Mouse (Mus musculus) heart, embryonic 11.5 days (tissue): Measurements from ENCODE around the gene Mif. TPM values are rescaled to one million over a fixed set of nuclear protein-coding genes. Genes with fewer than 3 reads are reported as not detected.

ENCODE experiments used
- ATAC-seq: fragments of 200-750 bp; cut with Nextera tagmentation; replicated peaks from 2 replicates; pipeline ENCODE4 v1.8.0; 2017; ENCODE audit warnings: moderate library complexity; ENCODE audit not compliant: insufficient number of reproducible peaks, low FRiP score, low TSS enrichment
- H3K27ac ChIP-seq: fragments of 300-500 bp; sonication (generic); 2 replicates; pipeline ENCODE4 v1.5.1; 2014; ENCODE audit warnings: mild to moderate bottlenecking, low read depth, low read length
- H3K27me3 ChIP-seq: fragments of 300-500 bp; sonication (generic); 2 replicates; pipeline ENCODE4 v1.6.1; 2014; ENCODE audit warnings: mild to moderate bottlenecking, low read length, mixed read lengths; ENCODE audit not compliant: control insufficient read depth, insufficient read depth
- H3K36me3 ChIP-seq: fragments of 300-500 bp; sonication (generic); 2 replicates; pipeline ENCODE4 v1.6.1; 2014; ENCODE audit warnings: mild to moderate bottlenecking, low read length, moderate library complexity, mixed read lengths; ENCODE audit not compliant: control insufficient read depth, insufficient read depth
- H3K4me1 ChIP-seq: fragments of 300-500 bp; sonication (generic); 2 replicates; pipeline ENCODE4 v1.6.1; 2014; ENCODE audit warnings: low read length; ENCODE audit not compliant: control insufficient read depth, insufficient read depth
- H3K4me2 ChIP-seq: fragments of 300-500 bp; sonication (generic); 2 replicates; pipeline ENCODE4 v1.6.1; 2014; ENCODE audit warnings: mild to moderate bottlenecking, moderate library complexity
- H3K4me3 ChIP-seq: fragments of 300-500 bp; sonication (generic); 2 replicates; pipeline ENCODE4 v1.5.1; 2014; ENCODE audit warnings: low read depth, low read length
- H3K9ac ChIP-seq: fragments of 300-500 bp; sonication (generic); 2 replicates; pipeline ENCODE4 v1.6.1; 2014; ENCODE audit warnings: mild to moderate bottlenecking, low read depth, low read length, moderate library complexity
- H3K9me3 ChIP-seq: fragments of 300-500 bp; sonication (generic); replicated peaks from 2 replicates; pipeline ENCODE4 v1.6.1; 2016; ENCODE audit warnings: low read length; ENCODE audit not compliant: control insufficient read depth
- WGBS: fragments of 180-500 bp; shearing (Covaris S2); extraction: QIAGEN DNeasy Blood & Tissue Kit; methylation state at CpG from one replicate; pipeline ENCODE4 v1.1.7; 2014; ENCODE audit not compliant: insufficient replicate concordance; 5-methylcytosine and 5-hydroxymethylcytosine counted together
- polyA plus RNA-seq: library from polyadenylated mRNA; unstranded; fragments of >200 nt; fragmentation: Nextera tagmentation; extraction: Ambion mirVana; gene quantifications from 2 replicates; pipeline ENCODE4 v1.2.1, GENCODE M21; 2014

Mif gene
- polyA plus RNA-seq, 1 experiment from 2014 or later = 2,898 TPM

DNA sequence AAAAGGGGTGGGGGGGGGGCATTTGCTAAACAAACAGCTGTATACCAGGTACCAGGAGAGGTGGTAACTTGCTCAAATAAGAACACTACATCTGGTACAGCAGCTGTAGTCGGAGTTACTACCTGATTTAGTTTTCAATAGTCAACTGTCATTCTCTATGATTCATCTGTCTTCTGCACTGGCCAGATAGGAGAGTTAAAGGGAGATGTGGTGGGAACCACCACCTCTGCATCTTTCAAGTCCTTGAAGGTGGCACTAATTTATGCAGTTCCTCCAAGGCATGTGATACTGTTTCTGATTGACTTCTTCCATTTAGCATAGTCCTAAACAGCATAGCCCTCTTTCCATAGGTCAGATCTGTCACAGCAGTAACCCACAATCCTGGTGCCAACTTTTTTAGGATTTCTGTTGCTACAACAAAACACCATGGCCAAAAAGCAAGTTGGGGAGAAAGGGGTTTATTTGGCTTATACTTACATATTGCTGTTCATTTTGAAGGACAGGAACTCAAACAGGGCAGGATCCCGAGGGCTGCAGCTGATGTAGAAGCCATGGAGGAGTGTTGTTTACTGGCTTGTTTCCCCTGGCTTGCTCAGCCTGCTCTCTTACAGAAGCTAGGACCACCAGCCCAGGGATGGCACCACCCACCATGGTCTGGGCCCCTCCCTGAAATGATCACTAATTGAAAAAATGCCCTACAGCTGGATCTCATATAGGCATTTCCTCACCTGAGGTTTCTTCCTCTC, 30.3 kb downstream of the Mif start:
- no peak for ATAC-seq
- Histone ChIP-seq H3K27ac (no peak overlapping the region), H3K4me3 (no peak overlapping the region), H3K4me2 (no peak overlapping the region), H3K36me3 (no peaks in the 10 kb centered on the region), H3K4me1 (peaks cover 8% of the 10 kb centered on the region), H3K27me3 (peaks cover 4% of the 10 kb centered on the region; the same call in 1 of the 2 replicates), H3K9me3 (no peaks in the 10 kb centered on the region), H3K9ac (no peak overlapping the region)
- 83% methylated on average over 2 of the region's 2 CpGs for WGBS

DNA sequence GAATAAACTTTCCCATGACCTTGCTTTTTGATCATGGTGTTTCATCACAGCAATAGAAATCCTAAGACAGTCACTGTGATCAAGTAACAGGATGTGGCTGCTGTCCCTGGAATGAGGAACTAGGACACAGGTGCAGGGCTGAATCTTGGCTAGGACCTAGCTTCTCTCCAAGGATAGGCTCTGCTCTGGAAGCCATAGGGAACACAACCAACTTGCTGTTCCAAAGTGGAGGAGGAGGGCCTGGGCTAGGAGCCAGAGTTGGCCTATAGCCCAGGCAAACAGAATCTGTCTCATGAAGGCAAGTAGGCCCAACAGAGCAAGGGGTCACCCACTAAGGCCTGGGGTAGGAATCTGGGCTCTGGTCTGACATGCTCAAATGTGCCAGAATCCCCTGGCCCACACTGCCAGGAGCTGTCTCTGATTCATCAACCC, 31.5 kb downstream of the Mif start:
- Histone ChIP-seq H3K4me1 (peaks cover under 1% of the 10 kb centered on the region), H3K36me3 (no peaks in the 10 kb centered on the region), H3K9ac (no peak overlapping the region), H3K4me2 (no peak overlapping the region), H3K27ac (no peak overlapping the region), H3K9me3 (no peaks in the 10 kb centered on the region), H3K27me3 (peaks cover 4% of the 10 kb centered on the region; the same call in 1 of the 2 replicates), H3K4me3 (no peak overlapping the region)
- ATAC-seq = no peak

DNA sequence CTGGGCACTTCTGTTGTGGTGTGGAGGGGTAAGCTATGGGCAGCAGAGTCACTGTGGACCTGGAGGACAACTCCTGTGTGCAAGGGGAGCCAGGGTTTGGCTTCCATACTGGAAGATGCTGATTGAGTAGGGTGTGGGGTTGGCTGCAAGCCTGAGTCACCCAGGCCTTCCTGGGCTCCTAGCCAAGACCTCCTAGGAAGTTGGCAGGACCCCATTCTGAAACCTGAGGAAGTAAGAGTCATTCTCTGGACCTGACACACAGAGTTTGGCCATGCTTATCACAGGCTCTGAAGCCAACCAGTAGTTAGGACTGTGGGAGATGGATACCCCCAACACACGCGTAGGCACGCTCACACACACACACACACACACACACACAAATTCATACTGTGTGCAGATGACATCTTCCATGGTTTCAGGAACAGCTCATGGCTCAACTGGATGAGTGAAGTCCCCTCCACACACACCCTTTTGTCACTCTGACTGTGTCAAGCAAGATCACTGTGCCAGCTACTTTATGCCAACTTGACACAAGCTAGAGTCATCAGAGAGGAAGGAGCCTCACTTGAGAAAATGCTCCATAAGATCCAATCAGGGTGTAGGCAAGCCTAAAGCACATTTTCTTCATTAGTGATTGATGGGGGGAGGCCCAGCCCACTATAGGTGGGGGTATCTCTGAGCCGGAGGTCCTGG, 32.2 kb downstream of the Mif start:
- Histone ChIP-seq H3K4me1 (no peaks in the 10 kb centered on the region), H3K36me3 (no peaks in the 10 kb centered on the region), H3K9me3 (0 out of 2 replicates have a peak, but pooled peaks cover 3% of the 10 kb centered on the region), H3K4me2 (no peak overlapping the region), H3K4me3 (no peak overlapping the region), H3K9ac (no peak overlapping the region), H3K27me3 (no peaks in the 10 kb centered on the region), H3K27ac (no peak overlapping the region)
- WGBS = 86% methylated on average over 4 of the region's 4 CpGs
- ATAC-seq = no peak

DNA sequence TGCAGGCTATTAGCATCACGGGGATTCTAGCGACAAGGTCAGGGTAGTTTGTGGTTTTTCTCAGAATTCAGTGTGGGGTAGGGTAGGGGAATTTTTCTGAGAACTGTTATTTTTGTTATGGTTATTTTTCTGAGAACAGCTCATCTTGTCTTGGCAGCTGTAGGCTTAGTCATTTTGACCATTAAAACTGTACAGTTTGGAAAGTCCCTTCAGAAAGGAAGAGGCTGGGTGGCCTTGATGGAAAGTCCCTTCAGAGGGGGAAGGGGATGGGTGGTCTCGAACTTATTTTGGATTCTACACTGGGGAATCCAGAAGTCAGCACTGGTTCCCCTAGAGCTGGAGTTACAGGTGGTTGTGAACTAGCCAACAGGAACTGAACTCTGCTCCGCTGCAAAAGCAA, 35.5 kb downstream of the Mif start:
- WGBS = 82% methylated on average over 4 of the region's 4 CpGs
- no peaks in the 10 kb centered on the region for H3K27me3 ChIP-seq
- 0 out of 2 replicates have a peak, but pooled peaks cover 3% of the 10 kb centered on the region for H3K9me3 ChIP-seq
- H3K4me2 ChIP-seq = no peak overlapping the region
- no peaks in the 10 kb centered on the region for H3K36me3 ChIP-seq
- no peak overlapping the region for H3K27ac ChIP-seq
- no peak overlapping the region for H3K4me3 ChIP-seq
- no peak overlapping the region for H3K9ac ChIP-seq
- H3K4me1 ChIP-seq = no peaks in the 10 kb centered on the region
- ATAC-seq = no peak

DNA sequence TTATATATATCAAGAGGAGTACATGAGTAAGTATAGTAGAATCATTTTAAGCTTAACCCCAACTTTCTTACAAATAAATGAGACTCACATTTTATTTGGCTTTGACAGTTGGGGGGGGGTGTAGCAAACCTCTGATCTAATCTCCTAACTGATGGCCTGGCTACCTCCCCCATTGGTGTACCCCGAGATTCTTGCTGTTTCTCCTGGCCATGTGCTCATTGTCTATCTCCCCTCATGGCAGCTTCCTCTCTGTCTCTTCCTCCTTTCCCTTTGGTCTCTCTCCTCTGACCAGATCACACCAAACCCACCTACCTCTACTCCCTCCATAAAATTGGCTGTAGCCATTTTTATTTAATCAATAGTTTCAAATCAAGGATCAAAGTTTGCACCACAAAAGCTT, 36.3 kb downstream of the Mif start:
- H3K9me3 ChIP-seq = 0 out of 2 replicates have a peak, but pooled peaks cover 3% of the 10 kb centered on the region
- 71% methylated on average over 1 of the region's 1 CpGs for WGBS
- no peak for ATAC-seq
- no peaks in the 10 kb centered on the region for H3K4me1 ChIP-seq
- H3K27ac ChIP-seq = no peak overlapping the region
- H3K36me3 ChIP-seq = no peaks in the 10 kb centered on the region
- no peak overlapping the region for H3K4me3 ChIP-seq
- no peaks in the 10 kb centered on the region for H3K27me3 ChIP-seq
- no peak overlapping the region for H3K4me2 ChIP-seq
- H3K9ac ChIP-seq = no peak overlapping the region

DNA sequence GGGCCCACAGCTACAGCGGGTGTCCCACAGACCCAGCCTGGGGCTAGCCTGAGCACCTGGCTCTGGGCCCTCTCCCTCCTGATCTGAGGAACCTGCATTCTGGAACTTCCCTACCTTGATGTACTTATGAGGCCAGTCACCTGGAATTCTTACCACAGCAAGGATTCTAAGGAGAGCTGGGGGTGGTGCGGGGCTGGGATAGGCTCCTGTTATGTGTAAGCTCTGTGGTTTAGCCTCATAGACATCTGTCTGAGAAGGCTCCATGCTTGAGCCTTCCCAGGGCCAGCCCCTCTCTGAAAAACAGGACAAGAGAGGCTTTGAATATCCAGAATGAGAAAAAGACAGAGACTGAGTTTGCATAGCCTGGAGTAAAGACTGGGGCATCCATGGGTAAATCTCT, 37.6 kb downstream of the Mif start, which contains the start of gene Gstt4:
Gene Gstt4, minus strand, starts transcription at position 101 of the 400 bp plus-strand sequence.
- WGBS = 84% methylated on average over 2 of the region's 2 CpGs
- Histone ChIP-seq H3K4me3 (no peak within 1 kb of the TSS), H3K4me1 (no peaks in the 10 kb centered on the region), H3K9ac (no peak within 1 kb of the TSS), H3K9me3 (0 out of 2 replicates have a peak, but pooled peaks cover 3% of the 10 kb centered on the region), H3K4me2 (no peak within 1 kb of the TSS), H3K36me3 (no peaks in the 10 kb centered on the region), H3K27ac (no peak within 1 kb of the TSS), H3K27me3 (no peaks in the 10 kb centered on the region)
- ATAC-seq = no peak

DNA sequence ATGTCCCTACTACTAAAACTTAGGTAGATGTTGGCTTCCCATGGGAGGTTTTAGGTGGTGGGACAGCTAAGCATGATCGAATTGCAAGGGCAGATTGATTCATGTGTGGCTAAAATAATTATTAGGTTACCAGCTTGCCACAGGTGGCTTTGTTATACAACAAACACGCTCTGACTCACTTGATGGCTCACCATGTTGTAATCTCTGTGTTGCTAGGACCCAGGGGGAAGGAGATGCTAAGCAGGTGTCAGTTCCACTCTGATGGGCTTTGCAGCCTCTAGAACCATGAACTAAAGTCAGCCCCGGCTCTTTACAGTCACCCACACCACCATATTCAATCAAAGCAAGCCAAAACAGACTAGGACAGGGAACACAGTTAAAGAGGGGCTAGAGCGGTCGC, 40.2 kb downstream of the Mif start:
- WGBS = 79% methylated on average over 5 of the region's 5 CpGs
- H3K27me3 ChIP-seq = no peaks in the 10 kb centered on the region

DNA sequence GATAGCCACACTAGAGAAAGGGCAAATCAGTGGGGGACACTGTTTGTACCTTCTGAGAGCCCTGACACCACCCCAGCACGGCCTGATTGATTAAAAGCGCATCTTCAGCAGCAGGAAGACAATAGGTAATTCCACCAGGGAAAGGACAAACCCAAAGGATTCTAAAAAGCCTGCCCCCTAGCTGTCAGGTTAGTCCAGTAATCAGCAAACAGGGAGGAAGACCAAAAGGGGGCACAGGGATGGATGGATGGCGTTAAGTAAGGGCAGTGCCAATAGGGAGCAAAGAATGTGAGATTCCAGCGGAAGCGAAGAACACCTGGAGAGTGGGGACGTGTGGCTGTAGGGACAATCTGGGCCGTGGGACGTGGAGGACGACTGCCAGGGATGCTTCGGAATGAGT, 41.4 kb downstream of the Mif start:
- WGBS = 50% methylated on average over 10 of the region's 10 CpGs
- Histone ChIP-seq H3K9ac (no peak overlapping the region), H3K4me2 (no peak overlapping the region), H3K4me1 (no peaks in the 10 kb centered on the region), H3K27me3 (no peaks in the 10 kb centered on the region), H3K36me3 (no peaks in the 10 kb centered on the region), H3K9me3 (0 out of 2 replicates have a peak, but pooled peaks cover 3% of the 10 kb centered on the region), H3K4me3 (no peak overlapping the region), H3K27ac (no peak overlapping the region)
- no peak for ATAC-seq

More for the DNA sequence above, 40.2 kb downstream of the Mif start:
- no peak overlapping the region for H3K4me3 ChIP-seq
- H3K9ac ChIP-seq = no peak overlapping the region
- H3K27ac ChIP-seq = no peak overlapping the region
- H3K36me3 ChIP-seq = no peaks in the 10 kb centered on the region
- H3K4me1 ChIP-seq = no peaks in the 10 kb centered on the region
- ATAC-seq = no peak
- H3K4me2 ChIP-seq = no peak overlapping the region
- 0 out of 2 replicates have a peak, but pooled peaks cover 3% of the 10 kb centered on the region for H3K9me3 ChIP-seq
